In genomic region chr3:108554111-108554561, GRCm38 (mm10) we compare ENCODE assay signal across 8 mouse cellular contexts. TPM values are rescaled to one million over a fixed set of nuclear protein-coding genes. Genes with fewer than 3 reads are reported as not detected.
DNase-seq lines count a peak whose midpoint lies in the region; ATAC-seq and TF ChIP-seq lines count a peak whose summit lies in the region.

No protein-coding gene starts in this region.

- no peak for DNase-seq in heart, postnatal 14 days
- DNase-seq in ES-CJ7 (ENCODE audit: low read depth, low spot score): peak; percentile 54
- DNase-seq in hindbrain, embryonic 14.5 days (ENCODE audit: low spot score): peak; percentile 30
- DNase-seq in lung, postnatal 14 days: peak; percentile 39
- peak; percentile 45 to 68 for DNase-seq in urinary bladder, postnatal 4 days (ENCODE audit: low spot score in 2 of 2)
- no peak for DNase-seq in spleen, postnatal 10 days (ENCODE audit: low spot score in 2 of 2)

- peaks cover 17% of the 10 kb centered on the region for H3K36me3 ChIP-seq in heart, embryonic 16.5 days (ENCODE audit: control insufficient read depth, insufficient read depth)
- H3K36me3 ChIP-seq in hindbrain, embryonic 14.5 days (replicated peaks; ENCODE audit: control insufficient read depth, insufficient read depth): peaks cover 25% of the 10 kb centered on the region

- H3K9me3 ChIP-seq in heart, embryonic 16.5 days (replicated peaks; ENCODE audit: control insufficient read depth, low read length): no peaks in the 10 kb centered on the region
- no peaks in the 10 kb centered on the region for H3K9me3 ChIP-seq in hindbrain, embryonic 14.5 days (ENCODE audit: control insufficient read depth, low read length)

- H3K4me1 ChIP-seq in heart, embryonic 16.5 days (ENCODE audit: control insufficient read depth, insufficient read depth, low read length): peaks cover 3% of the 10 kb centered on the region; the same call in 1 of the 2 replicates
- H3K4me1 ChIP-seq in cortical plate, adult 2 months (ENCODE audit: control insufficient read depth, insufficient read depth, low read length): no peaks in the 10 kb centered on the region; the same call in 1 of the 2 replicates
- peaks cover 8% of the 10 kb centered on the region for H3K4me1 ChIP-seq in hindbrain, embryonic 14.5 days (replicated peaks; ENCODE audit: control insufficient read depth, insufficient read depth, low read length)

- no peaks in the 10 kb centered on the region for H3K27me3 ChIP-seq in heart, embryonic 16.5 days (ENCODE audit: control insufficient read depth, insufficient read depth, low read length)
- no peaks in the 10 kb centered on the region for H3K27me3 ChIP-seq in hindbrain, embryonic 14.5 days (ENCODE audit: control insufficient read depth, insufficient read depth, low read length)

- TF ChIP-seq POLR2A in cortical plate, adult 2 months (IDR thresholded peaks at IDR 0.05; ENCODE audit: extremely low read depth, insufficient read depth, low read length): 0 out of 2 replicates have a peak, but pooled peaks have one; percentile 4

- H3K4me2 ChIP-seq in heart, embryonic 16.5 days (ENCODE audit: low read depth, low read length): peak overlapping the region; percentile 77
- H3K4me2 ChIP-seq in hindbrain, embryonic 14.5 days (replicated peaks): peak overlapping the region; percentile 87

- ATAC-seq in heart, embryonic 16.5 days (replicated peaks; ENCODE audit: extremely low read depth, insufficient read depth, low FRiP score): peak; percentile 65
- ATAC-seq in hindbrain, embryonic 14.5 days (ENCODE audit: low FRiP score): peak; percentile 72

- peak overlapping the region; percentile 86 for H3K9ac ChIP-seq in heart, embryonic 16.5 days (ENCODE audit: low read length)
- H3K9ac ChIP-seq in hindbrain, embryonic 14.5 days: peak overlapping the region; percentile 96

- intact Hi-C loops in heart, postnatal 14 days (cut with DNase I): loop anchor here (1.0 to 10.0 kb wide), 2 partner anchors 17 to 269 kb away; partner anchors contain the start of gene Sort1

- H3K4me3 ChIP-seq in heart, embryonic 16.5 days (ENCODE audit: low read length): peak overlapping the region; percentile 87
- peak overlapping the region; percentile 52 for H3K4me3 ChIP-seq in cortical plate, adult 2 months (ENCODE audit: insufficient read depth, low read length)
- peak overlapping the region; percentile 75 for H3K4me3 ChIP-seq in hindbrain, embryonic 14.5 days (replicated peaks; ENCODE audit: low read length)

- H3K27ac ChIP-seq in heart, embryonic 16.5 days (ENCODE audit: low read length): peak overlapping the region; percentile 86
- peak overlapping the region; percentile 8; the same call in 1 of the 2 replicates for H3K27ac ChIP-seq in cortical plate, adult 2 months (ENCODE audit: insufficient read depth, low read length)
- peak overlapping the region; percentile 94 for H3K27ac ChIP-seq in hindbrain, embryonic 14.5 days

- TF ChIP-seq CTCF in cortical plate, adult 2 months (IDR thresholded peaks at IDR 0.05; ENCODE audit: extremely low read depth, insufficient read depth, low read length): no peak

- WGBS in heart, embryonic 16.5 days: under 1% methylated on average over 42 of the region's 42 CpGs
- WGBS in hindbrain, embryonic 14.5 days: under 1% methylated on average over 39 of the region's 42 CpGs

RNA-seq across cellular contexts. Expression of gene Tmem167b, which starts 8.1 kb away (rescaled TPM):
- polyA plus RNA-seq in heart, embryonic 16.5 days (2015; fragmentation: Nextera tagmentation; extraction: Ambion mirVana): 30.8 and 33.3 TPM in 2 replicates
- total RNA-seq in heart, postnatal 14 days (2021): 10 to 100 TPM; 25.4 to 25.6 TPM
- 13.9 and 14.3 TPM in 2 replicates for polyA plus RNA-seq in cortical plate, adult 2 months (2012; rRNA removed)
- 51.8 and 52.0 TPM in 2 replicates for polyA plus RNA-seq in hindbrain, embryonic 14.5 days (2014; fragmentation: Nextera tagmentation; extraction: Ambion mirVana)

RNA-seq across cellular contexts. Expression of gene Taf13, which starts 17.4 kb away (rescaled TPM):
- 26.6 and 29.9 TPM in 2 replicates for polyA plus RNA-seq in heart, embryonic 16.5 days (2015; fragmentation: Nextera tagmentation; extraction: Ambion mirVana)
- 10 to 100 TPM; 17.3 to 17.8 TPM for total RNA-seq in heart, postnatal 14 days (2021)
- polyA plus RNA-seq in cortical plate, adult 2 months (2012; rRNA removed): 36.6 and 42.1 TPM in 2 replicates
- 41.0 and 50.6 TPM in 2 replicates for polyA plus RNA-seq in hindbrain, embryonic 14.5 days (2014; fragmentation: Nextera tagmentation; extraction: Ambion mirVana)

RNA-seq across cellular contexts. Expression of gene 5330417C22Rik, which starts 17.8 kb away (rescaled TPM):
- polyA plus RNA-seq in heart, embryonic 16.5 days (2015; fragmentation: Nextera tagmentation; extraction: Ambion mirVana): 1.9 and 2.9 TPM in 2 replicates
- under 1 TPM; 0.24 to 0.81 TPM for total RNA-seq in heart, postnatal 14 days (2021)
- 27.0 and 28.0 TPM in 2 replicates for polyA plus RNA-seq in cortical plate, adult 2 months (2012; rRNA removed)
- 15.4 and 18.3 TPM in 2 replicates for polyA plus RNA-seq in hindbrain, embryonic 14.5 days (2014; fragmentation: Nextera tagmentation; extraction: Ambion mirVana)

RNA-seq across cellular contexts. Expression of gene 1700013F07Rik, which starts 20.2 kb away (rescaled TPM):
- 0.41 and 0.46 TPM in 2 replicates for polyA plus RNA-seq in heart, embryonic 16.5 days (2015; fragmentation: Nextera tagmentation; extraction: Ambion mirVana)
- not detected for total RNA-seq in heart, postnatal 14 days (2021)
- 2.5 and 3.4 TPM in 2 replicates for polyA plus RNA-seq in cortical plate, adult 2 months (2012; rRNA removed)
- polyA plus RNA-seq in hindbrain, embryonic 14.5 days (2014; fragmentation: Nextera tagmentation; extraction: Ambion mirVana): 1.7 and 2.8 TPM in 2 replicates

RNA-seq across cellular contexts. Expression of gene Wdr47, which starts 36.9 kb away (rescaled TPM):
- 6.7 and 7.1 TPM in 2 replicates for polyA plus RNA-seq in heart, embryonic 16.5 days (2015; fragmentation: Nextera tagmentation; extraction: Ambion mirVana)
- total RNA-seq in heart, postnatal 14 days (2021): 1 to 10 TPM; 8.9 to 9.0 TPM
- 75.7 and 79.9 TPM in 2 replicates for polyA plus RNA-seq in cortical plate, adult 2 months (2012; rRNA removed)
- polyA plus RNA-seq in hindbrain, embryonic 14.5 days (2014; fragmentation: Nextera tagmentation; extraction: Ambion mirVana): 105 and 130 TPM in 2 replicates

Comparison
In these comparisons a context has a peak if more than half of its experiments do, and no peak if none do; other contexts are left out.
1. H3K27ac ChIP-seq: peak in every context shown above with its lines; median percentile 94 in hindbrain, embryonic 14.5 days; 86 in heart, embryonic 16.5 days; 8 in cortical plate, adult 2 months.
2. DNase-seq: peak in ES-CJ7 (single experiment), hindbrain, embryonic 14.5 days (single experiment), lung, postnatal 14 days (single experiment) and urinary bladder, postnatal 4 days (2 of 2); none in heart, postnatal 14 days (0 of 2) and spleen, postnatal 10 days (0 of 2).
3. Peak in every context shown above with its lines, with median percentiles within 50 percentile points of each other: H3K4me3 ChIP-seq.